Mouse (Mus musculus) intestine, postnatal 0 days (tissue): Measurements from ENCODE around the gene Megf9. TPM values are rescaled to one million over a fixed set of nuclear protein-coding genes. Genes with fewer than 3 reads are reported as not detected.
A peak's percentile ranks its signal among the peaks of the same experiment; 100 is the strongest.

ENCODE experiments used
- ATAC-seq: fragments of 200-750 bp; cut with Nextera tagmentation; 2 replicates; pipeline ENCODE4 v1.8.0; 2017; ENCODE audit warnings: mild to moderate bottlenecking, moderate TSS enrichment, moderate library complexity
- H3K27ac ChIP-seq: fragments of 300-500 bp; sonication (generic); 2 replicates; pipeline ENCODE4 v1.5.1; 2014; ENCODE audit warnings: mild to moderate bottlenecking, low read depth, low read length, moderate library complexity
- H3K27me3 ChIP-seq: fragments of 300-500 bp; sonication (generic); replicated peaks from 2 replicates; pipeline ENCODE4 v1.6.1; 2014; ENCODE audit warnings: low read length, mixed read lengths; ENCODE audit not compliant: control insufficient read depth, insufficient read depth
- H3K36me3 ChIP-seq: fragments of 300-500 bp; sonication (generic); 2 replicates; pipeline ENCODE4 v1.6.1; 2014; ENCODE audit warnings: mild to moderate bottlenecking, moderate library complexity; ENCODE audit not compliant: control insufficient read depth, insufficient read depth
- H3K4me1 ChIP-seq: fragments of 300-500 bp; sonication (generic); replicated peaks from 2 replicates; pipeline ENCODE4 v1.6.1; 2014; ENCODE audit warnings: antibody characterized with exemption, low read length, mixed read lengths; ENCODE audit not compliant: control insufficient read depth, insufficient read depth
- H3K4me2 ChIP-seq: fragments of 300-500 bp; sonication (generic); replicated peaks from 2 replicates; pipeline ENCODE4 v1.6.1; 2014; ENCODE audit warnings: low read depth, mild to moderate bottlenecking, moderate library complexity
- H3K4me3 ChIP-seq: fragments of 300-500 bp; sonication (generic); 2 replicates; pipeline ENCODE4 v1.5.1; 2014; ENCODE audit warnings: low read depth, low read length
- H3K9ac ChIP-seq: fragments of 300-500 bp; sonication (generic); 2 replicates; pipeline ENCODE4 v1.6.1; 2014; ENCODE audit warnings: mild to moderate bottlenecking, low read depth, low read length
- H3K9me3 ChIP-seq: fragments of 300-500 bp; sonication (generic); 2 replicates; pipeline ENCODE4 v1.6.1; 2016; ENCODE audit warnings: mixed run types; ENCODE audit not compliant: control insufficient read depth
- CTCF ChIP-seq: sonication (generic); IDR thresholded peaks from 2 replicates; pipeline ENCODE4 v1.5.1; 2016; ENCODE audit warnings: low read depth, mild to moderate bottlenecking, control low read depth, antibody characterized with exemption, moderate library complexity
- WGBS: fragments of 180-500 bp; shearing (Covaris S2); extraction: QIAGEN DNeasy Blood & Tissue Kit; methylation state at CpG from one replicate; pipeline ENCODE4 v1.1.7; 2014; 5-methylcytosine and 5-hydroxymethylcytosine counted together
- polyA plus RNA-seq: library from polyadenylated mRNA; unstranded; fragments of >200 nt; fragmentation: Nextera tagmentation; extraction: Ambion mirVana; gene quantifications from 2 replicates; pipeline ENCODE4 v1.2.1, GENCODE M21; 2015

Gene Megf9
- 2.2 and 3.3 TPM in 2 replicates for polyA plus RNA-seq

GRCm38 (mm10) chr4:70534891-70535269 lies at the start of gene Megf9:
Megf9 (minus strand) TSS chr4:70534995.
- no peak for TF ChIP-seq CTCF

GRCm38 (mm10) chr4:70579654-70580053 lies 44.9 kb upstream of the Megf9 start:
- no peaks in the 10 kb centered on the region for H3K4me1 ChIP-seq
- no peak overlapping the region for H3K4me2 ChIP-seq
- H3K36me3 ChIP-seq, result no peaks in the 10 kb centered on the region
- peak; percentile 78 for TF ChIP-seq CTCF
- 42% methylated on average over 3 of the region's 3 CpGs for WGBS
- ATAC-seq, result no peak
- H3K27ac ChIP-seq, result no peak overlapping the region
- no peak overlapping the region for H3K9ac ChIP-seq
- no peaks in the 10 kb centered on the region for H3K9me3 ChIP-seq
- H3K27me3 ChIP-seq, result no peaks in the 10 kb centered on the region
- no peak overlapping the region for H3K4me3 ChIP-seq

More at GRCm38 (mm10) chr4:70534891-70535269, at the start of gene Megf9:
- Histone ChIP-seq H3K4me3 (peak within 1 kb of the TSS; percentile 87), H3K27ac (peak within 1 kb of the TSS; percentile 28; the same call in 1 of the 2 replicates), H3K4me2 (peak within 1 kb of the TSS; percentile 97), H3K9ac (peak within 1 kb of the TSS; percentile 71), H3K9me3 (no peaks in the 10 kb centered on the region), H3K4me1 (no peaks in the 10 kb centered on the region), H3K36me3 (no peaks in the 10 kb centered on the region), H3K27me3 (no peaks in the 10 kb centered on the region)
- peak; percentile 100 for ATAC-seq
- under 1% methylated on average over 46 of the region's 46 CpGs for WGBS

DNA sequence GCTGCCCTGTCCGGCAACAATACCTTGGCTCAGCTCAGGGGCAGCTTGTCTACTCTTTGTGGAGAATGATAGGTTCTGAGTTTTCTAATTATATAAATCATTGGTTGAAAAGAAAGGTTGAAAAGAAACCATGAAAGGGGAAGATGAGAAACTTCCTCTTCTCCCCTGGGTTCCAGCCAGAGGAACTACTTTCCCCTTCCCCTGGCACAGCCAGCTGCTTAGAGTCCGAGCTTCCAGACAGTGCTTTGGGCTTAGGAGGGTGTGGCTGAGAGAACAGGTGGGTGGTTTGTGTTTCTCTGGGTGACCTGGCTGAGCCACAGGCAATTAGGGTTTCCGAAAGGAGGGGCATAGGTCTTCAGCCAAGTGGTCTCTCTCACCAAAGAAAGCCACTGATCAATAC lies 43.5 kb upstream of the Megf9 start:
- Histone ChIP-seq H3K4me2 (no peak overlapping the region), H3K9me3 (no peaks in the 10 kb centered on the region), H3K36me3 (no peaks in the 10 kb centered on the region), H3K27me3 (no peaks in the 10 kb centered on the region), H3K27ac (no peak overlapping the region), H3K4me1 (no peaks in the 10 kb centered on the region), H3K9ac (no peak overlapping the region), H3K4me3 (no peak overlapping the region)
- TF ChIP-seq CTCF, result no peak
- no peak for ATAC-seq
- 53% methylated on average over 3 of the region's 3 CpGs for WGBS

DNA sequence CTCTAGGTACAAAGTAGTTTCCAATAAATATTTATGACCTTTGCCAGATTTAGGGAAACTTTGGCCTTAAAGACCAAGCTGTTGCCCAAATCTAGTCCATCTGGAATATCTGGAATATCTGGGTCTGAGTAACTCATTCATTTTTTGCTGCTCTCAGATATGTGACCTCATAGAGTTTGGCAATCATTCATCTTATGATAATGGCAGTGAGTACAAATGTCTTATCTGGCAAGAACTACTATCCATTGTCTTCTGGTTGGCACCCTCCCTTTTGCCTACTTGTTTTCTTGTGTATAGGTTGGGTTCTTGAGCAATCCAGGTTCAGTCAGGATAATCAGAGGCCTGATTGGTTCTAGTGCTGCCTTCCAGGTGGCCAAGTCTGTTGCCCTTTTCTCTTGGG lies 41.3 kb upstream of the Megf9 start:
- Histone ChIP-seq H3K4me2 (no peak overlapping the region), H3K4me3 (no peak overlapping the region), H3K9me3 (no peaks in the 10 kb centered on the region), H3K27ac (no peak overlapping the region), H3K9ac (no peak overlapping the region), H3K36me3 (no peaks in the 10 kb centered on the region), H3K27me3 (no peaks in the 10 kb centered on the region), H3K4me1 (no peaks in the 10 kb centered on the region)
- no peak for TF ChIP-seq CTCF
- ATAC-seq, result no peak

- no peaks in the 10 kb centered on the region for H3K27me3 ChIP-seq
- no peak overlapping the region for H3K27ac ChIP-seq
- H3K4me1 ChIP-seq, result no peaks in the 10 kb centered on the region
- no peak overlapping the region for H3K4me2 ChIP-seq
- H3K4me3 ChIP-seq, result no peak overlapping the region
- 93% methylated on average over 2 of the region's 2 CpGs for WGBS
- no peak for TF ChIP-seq CTCF
- no peak for ATAC-seq
- no peaks in the 10 kb centered on the region for H3K36me3 ChIP-seq
- no peaks in the 10 kb centered on the region for H3K9me3 ChIP-seq
- no peak overlapping the region for H3K9ac ChIP-seq
These were observed 39.1 kb upstream of the Megf9 start for GRCm38 (mm10) chr4:70573926-70574325.

GRCm38 (mm10) chr4:70553888-70554287 lies 19.1 kb upstream of the Megf9 start:
- no peak for TF ChIP-seq CTCF
- no peaks in the 10 kb centered on the region for H3K27me3 ChIP-seq
- no peaks in the 10 kb centered on the region for H3K4me1 ChIP-seq
- no peaks in the 10 kb centered on the region for H3K36me3 ChIP-seq
- H3K4me3 ChIP-seq, result no peak overlapping the region
- no peak overlapping the region for H3K9ac ChIP-seq
- no peaks in the 10 kb centered on the region for H3K9me3 ChIP-seq
- ATAC-seq, result no peak
- H3K4me2 ChIP-seq, result no peak overlapping the region
- 43% methylated on average over 2 of the region's 2 CpGs for WGBS
- H3K27ac ChIP-seq, result no peak overlapping the region

DNA sequence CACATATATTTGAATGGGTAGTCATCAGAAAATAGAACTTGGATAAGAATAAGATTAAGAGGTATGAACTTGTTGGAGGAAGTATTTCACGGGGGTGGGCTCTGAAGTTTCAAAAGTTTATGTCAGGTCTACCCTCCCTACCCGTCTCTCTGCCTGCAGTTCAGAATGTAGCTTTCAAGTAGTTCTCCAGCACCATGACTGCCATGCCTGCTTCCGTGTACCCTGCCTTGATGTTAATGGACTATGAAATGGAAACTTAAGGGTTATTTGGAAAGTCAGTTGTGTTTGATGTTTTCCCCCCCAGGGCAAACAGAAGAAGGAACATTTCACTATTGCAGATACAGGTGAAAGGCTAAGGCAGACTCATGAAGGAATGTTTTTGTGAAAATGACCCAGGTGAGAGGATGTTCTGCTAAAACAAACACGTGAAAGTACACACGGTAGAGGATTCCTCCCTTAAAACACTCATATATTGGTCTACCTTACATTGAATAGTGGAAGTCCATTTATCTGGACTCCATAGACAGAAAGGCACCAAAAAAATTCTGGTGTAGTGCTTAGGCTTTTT lies 18.5 kb upstream of the Megf9 start:
- no peak for ATAC-seq

More for the DNA sequence above, 18.5 kb upstream of the Megf9 start:
- no peaks in the 10 kb centered on the region for H3K36me3 ChIP-seq
- H3K9me3 ChIP-seq, result no peaks in the 10 kb centered on the region
- H3K4me3 ChIP-seq, result no peak overlapping the region
- 77% methylated on average over 5 of the region's 5 CpGs for WGBS
- no peak overlapping the region for H3K9ac ChIP-seq
- H3K27ac ChIP-seq, result no peak overlapping the region
- no peaks in the 10 kb centered on the region for H3K27me3 ChIP-seq
- TF ChIP-seq CTCF, result no peak
- H3K4me1 ChIP-seq, result no peaks in the 10 kb centered on the region
- no peak overlapping the region for H3K4me2 ChIP-seq
